Mouse (Mus musculus): ENCODE results near the gene Tmprss6. TPM values are rescaled to one million over a fixed set of nuclear protein-coding genes. Genes with fewer than 3 reads are reported as not detected.

Gene Tmprss6
- polyA plus RNA-seq, 1 experiment = 0.22 TPM

GRCm38 (mm10) chr15:78442231-78442630 lies 26.2 kb downstream of the Tmprss6 start:
- DNase-seq (ENCODE audit: low read depth) = no peak
- no peak for TF ChIP-seq POLR2A (IDR thresholded peaks at IDR 0.05; ENCODE audit: borderline replicate concordance, extremely low read depth, insufficient read depth, insufficient read length, poor library complexity, severe bottlenecking)
- no peak for TF ChIP-seq CTCF (IDR thresholded peaks at IDR 0.05; ENCODE audit: borderline replicate concordance, extremely low read depth, insufficient read depth, insufficient read length)

GRCm38 (mm10) chr15:78438973-78439372 lies 29.5 kb downstream of the Tmprss6 start:
- TF ChIP-seq CTCF (IDR thresholded peaks at IDR 0.05; ENCODE audit: borderline replicate concordance, extremely low read depth, insufficient read depth, insufficient read length) (no peak), POLR2A (IDR thresholded peaks at IDR 0.05; ENCODE audit: borderline replicate concordance, extremely low read depth, insufficient read depth, insufficient read length, poor library complexity, severe bottlenecking) (no peak)
- no peak for DNase-seq (ENCODE audit: low read depth)

DNA sequence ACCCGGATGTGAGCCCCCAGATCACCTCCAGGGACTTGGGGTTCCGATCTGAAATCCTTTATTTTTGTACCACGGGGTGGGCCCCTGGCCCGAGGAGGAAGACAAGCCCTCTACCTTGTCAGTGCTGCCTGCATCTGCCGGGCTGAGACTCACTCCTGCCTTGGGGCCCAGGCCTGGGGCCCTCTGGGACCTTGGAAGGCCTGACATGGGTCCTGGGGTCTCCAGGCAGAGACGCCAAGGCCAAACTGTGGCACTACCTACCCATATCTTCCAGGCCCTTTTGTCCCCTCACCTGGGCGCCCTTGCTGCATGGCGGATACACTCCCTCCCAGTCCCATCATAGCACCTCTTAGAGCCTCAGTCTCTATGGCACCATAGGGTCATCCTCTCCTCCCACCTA lies 29.9 kb downstream of the Tmprss6 start:
- no peak for TF ChIP-seq POLR2A (IDR thresholded peaks at IDR 0.05; ENCODE audit: borderline replicate concordance, extremely low read depth, insufficient read depth, insufficient read length, poor library complexity, severe bottlenecking)
- no peak for TF ChIP-seq CTCF (IDR thresholded peaks at IDR 0.05; ENCODE audit: borderline replicate concordance, extremely low read depth, insufficient read depth, insufficient read length)
- DNase-seq (ENCODE audit: low read depth) = no peak

DNA sequence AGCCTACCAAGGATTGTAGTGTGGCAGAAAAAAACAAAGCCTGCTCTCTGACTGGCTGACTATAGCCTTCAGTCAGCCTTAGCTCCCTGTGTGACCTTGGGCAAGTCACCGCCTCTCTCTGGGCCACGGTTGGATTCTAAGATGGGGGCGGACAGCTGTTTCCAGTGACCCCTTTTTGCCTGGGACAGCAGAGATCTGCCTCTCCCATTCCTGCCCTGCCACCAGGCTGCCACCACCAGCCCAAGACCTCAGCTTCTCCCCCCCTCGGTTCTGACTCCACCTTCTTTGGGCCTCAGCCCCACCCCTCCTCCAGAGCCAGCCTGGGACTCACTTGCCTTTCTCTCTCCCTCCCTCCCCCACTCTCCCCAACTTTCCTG lies 30.4 kb downstream of the Tmprss6 start:
- DNase-seq (ENCODE audit: low read depth) = no peak
- TF ChIP-seq CTCF (IDR thresholded peaks at IDR 0.05; ENCODE audit: borderline replicate concordance, extremely low read depth, insufficient read depth, insufficient read length) = no peak
- TF ChIP-seq POLR2A (IDR thresholded peaks at IDR 0.05; ENCODE audit: borderline replicate concordance, extremely low read depth, insufficient read depth, insufficient read length, poor library complexity, severe bottlenecking) = no peak

DNA sequence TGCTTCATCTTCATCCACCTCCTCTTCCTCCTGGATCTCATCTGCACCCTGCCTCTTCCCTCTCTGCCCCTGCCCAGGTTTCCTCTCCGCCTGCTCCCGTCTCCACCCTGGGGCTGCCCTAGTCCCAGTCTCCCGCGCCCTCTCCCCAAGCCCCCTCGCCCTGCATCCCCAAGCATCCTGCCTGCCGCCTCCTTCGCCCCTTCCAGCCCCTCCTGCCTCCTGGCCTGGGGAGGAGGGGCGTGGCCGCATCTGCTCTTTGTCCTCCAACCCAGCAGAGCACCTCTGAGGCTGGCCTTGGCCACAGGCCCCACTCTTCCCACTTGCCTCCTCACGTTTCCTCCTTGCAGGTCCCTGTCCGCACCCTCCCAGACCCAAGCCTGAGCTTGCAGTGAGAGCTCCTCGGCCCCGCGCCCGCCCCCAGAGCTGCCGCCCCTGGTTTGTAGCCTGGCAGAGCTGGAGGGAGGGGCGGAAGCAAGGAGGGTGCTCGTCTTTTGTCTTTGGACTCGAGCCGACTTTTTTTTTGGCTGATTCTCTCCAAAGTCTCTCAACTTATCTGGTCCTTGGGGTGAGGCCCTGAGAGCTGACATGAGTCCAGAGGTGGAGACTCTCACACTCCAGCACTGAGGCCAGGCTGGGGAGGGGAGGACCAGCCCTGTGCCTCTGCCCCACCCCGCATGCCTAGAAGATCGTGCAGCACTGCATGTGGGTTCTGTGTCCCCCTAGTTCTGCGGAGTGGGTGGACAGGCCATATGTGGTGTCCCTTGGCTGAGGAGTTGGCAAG lies 31.0 kb downstream of the Tmprss6 start:
- peak; percentile 46 for DNase-seq (ENCODE audit: low read depth)
- TF ChIP-seq CTCF (IDR thresholded peaks at IDR 0.05; ENCODE audit: borderline replicate concordance, extremely low read depth, insufficient read depth, insufficient read length) (no peak), POLR2A (IDR thresholded peaks at IDR 0.05; ENCODE audit: borderline replicate concordance, extremely low read depth, insufficient read depth, insufficient read length, poor library complexity, severe bottlenecking) (no peak)

GRCm38 (mm10) chr15:78436380-78437192 lies 31.8 kb downstream of the Tmprss6 start:
- TF ChIP-seq CTCF (IDR thresholded peaks at IDR 0.05; ENCODE audit: borderline replicate concordance, extremely low read depth, insufficient read depth, insufficient read length) (no peak; the same call in 1 of the 2 replicates), POLR2A (IDR thresholded peaks at IDR 0.05; ENCODE audit: borderline replicate concordance, extremely low read depth, insufficient read depth, insufficient read length, poor library complexity, severe bottlenecking) (no peak)
- peak; percentile 91 for DNase-seq (ENCODE audit: low read depth)

GRCm38 (mm10) chr15:78435681-78436080 lies 32.8 kb downstream of the Tmprss6 start:
- TF ChIP-seq POLR2A (IDR thresholded peaks at IDR 0.05; ENCODE audit: borderline replicate concordance, extremely low read depth, insufficient read depth, insufficient read length, poor library complexity, severe bottlenecking) = no peak
- TF ChIP-seq CTCF (IDR thresholded peaks at IDR 0.05; ENCODE audit: borderline replicate concordance, extremely low read depth, insufficient read depth, insufficient read length) = no peak

GRCm38 (mm10) chr15:78434896-78435520 lies 33.4 kb downstream of the Tmprss6 start:
- TF ChIP-seq CTCF (IDR thresholded peaks at IDR 0.05; ENCODE audit: borderline replicate concordance, extremely low read depth, insufficient read depth, insufficient read length) (peak; percentile 71; the same call in 1 of the 2 replicates), POLR2A (IDR thresholded peaks at IDR 0.05; ENCODE audit: borderline replicate concordance, extremely low read depth, insufficient read depth, insufficient read length, poor library complexity, severe bottlenecking) (no peak)
- peak; percentile 63 for DNase-seq (ENCODE audit: low read depth)

More at GRCm38 (mm10) chr15:78435681-78436080, 32.8 kb downstream of the Tmprss6 start:
- no peak for DNase-seq (ENCODE audit: low read depth)

DNA sequence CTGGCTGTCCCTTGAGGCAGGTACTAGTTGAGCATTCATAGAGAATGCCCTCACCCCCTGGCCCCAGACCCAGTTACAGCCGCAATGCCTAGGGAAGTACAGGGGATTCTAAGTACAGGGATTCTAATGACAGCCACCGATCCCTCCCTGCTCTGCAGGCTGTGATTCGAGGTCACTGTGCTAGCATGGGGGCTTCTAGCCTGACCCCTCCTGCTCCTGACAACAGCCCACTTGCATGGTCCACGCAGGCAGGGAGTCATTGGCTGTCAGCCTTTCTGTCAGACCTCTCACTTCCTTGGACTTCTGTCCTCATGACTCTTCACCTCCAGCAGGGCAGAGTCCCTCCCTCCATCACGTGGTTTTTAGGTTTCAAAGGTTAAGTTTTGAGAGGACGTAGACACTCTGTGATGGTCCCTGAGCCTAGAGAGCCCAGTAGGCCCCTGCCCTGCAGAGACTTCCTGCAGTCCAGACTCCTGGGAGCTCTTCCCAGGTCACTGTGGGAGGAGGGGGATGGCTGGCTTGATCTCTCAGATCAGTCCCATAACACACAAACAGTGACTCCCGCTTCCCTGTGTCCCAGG lies 36.8 kb downstream of the Tmprss6 start:
- TF ChIP-seq CTCF (IDR thresholded peaks at IDR 0.05; ENCODE audit: borderline replicate concordance, extremely low read depth, insufficient read depth, insufficient read length) = no peak
- no peak for TF ChIP-seq POLR2A (IDR thresholded peaks at IDR 0.05; ENCODE audit: borderline replicate concordance, extremely low read depth, insufficient read depth, insufficient read length, poor library complexity, severe bottlenecking)
- no peak for DNase-seq (ENCODE audit: low read depth)

DNA sequence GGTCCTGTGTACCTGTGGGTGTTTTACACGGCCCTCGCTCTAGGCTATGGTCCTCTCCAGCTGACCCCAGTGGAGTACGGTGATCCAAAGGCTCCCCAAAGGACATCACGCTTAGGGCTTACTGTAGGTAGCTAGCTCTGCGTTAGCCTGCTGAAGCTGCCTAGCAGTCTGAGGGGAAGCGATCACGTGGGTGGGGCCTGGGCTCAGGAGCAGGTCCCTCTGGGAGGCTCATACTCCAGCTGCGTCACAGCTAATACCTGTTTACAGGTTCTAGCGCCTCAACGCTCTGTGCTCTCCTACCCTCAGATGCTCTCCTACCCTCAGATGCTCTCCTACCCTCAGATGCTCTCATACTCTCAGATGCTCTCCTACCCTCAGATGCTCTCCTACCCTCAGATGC lies 37.6 kb downstream of the Tmprss6 start:
- no peak for DNase-seq (ENCODE audit: low read depth)
- TF ChIP-seq CTCF (IDR thresholded peaks at IDR 0.05; ENCODE audit: borderline replicate concordance, extremely low read depth, insufficient read depth, insufficient read length) (no peak), POLR2A (IDR thresholded peaks at IDR 0.05; ENCODE audit: borderline replicate concordance, extremely low read depth, insufficient read depth, insufficient read length, poor library complexity, severe bottlenecking) (no peak)

All from brain, embryonic 14.5 days (tissue).